Mouse (Mus musculus) embryonic fibroblast, embryonic 13.5 days (primary cell): ENCODE results near the gene Hilpda. TPM values are rescaled to one million over a fixed set of nuclear protein-coding genes. Genes with fewer than 3 reads are reported as not detected.

Source experiments
- H3K27ac ChIP-seq: 2 replicates; pipeline ENCODE4 v1.5.1; 2012; ENCODE audit warnings: low read length, control low read depth, inconsistent platforms; ENCODE audit not compliant: insufficient read depth
- H3K4me1 ChIP-seq: 2 replicates; pipeline ENCODE4 v1.6.1; 2011; ENCODE audit warnings: low read length; ENCODE audit not compliant: control insufficient read depth, insufficient read depth
- H3K4me3 ChIP-seq: 2 replicates; pipeline ENCODE4 v1.5.1; 2011; ENCODE audit warnings: mild to moderate bottlenecking, control low read depth, low read length; ENCODE audit not compliant: insufficient read depth
- CTCF ChIP-seq: IDR thresholded peaks from 2 replicates; pipeline ENCODE4 v1.5.1; 2011; ENCODE audit warnings: mild to moderate bottlenecking, control low read depth, low read length, moderate library complexity, borderline replicate concordance; ENCODE audit not compliant: insufficient read depth
- POLR2A ChIP-seq: IDR thresholded peaks from 2 replicates; pipeline ENCODE4 v1.6.1; 2011; ENCODE audit warnings: low read depth, mild to moderate bottlenecking, control low read depth, low read length, moderate library complexity
- polyA plus RNA-seq: library from polyadenylated mRNA; stranded (reverse); fragments of >200 nt; gene quantifications from 2 replicates; pipeline ENCODE4 v1.2.4, GENCODE M21; 2011; ENCODE audit warnings: low read depth; ENCODE audit not compliant: missing spikeins, insufficient read length

The Hilpda gene
- polyA plus RNA-seq, 1 experiment: 25.3 TPM

DNA sequence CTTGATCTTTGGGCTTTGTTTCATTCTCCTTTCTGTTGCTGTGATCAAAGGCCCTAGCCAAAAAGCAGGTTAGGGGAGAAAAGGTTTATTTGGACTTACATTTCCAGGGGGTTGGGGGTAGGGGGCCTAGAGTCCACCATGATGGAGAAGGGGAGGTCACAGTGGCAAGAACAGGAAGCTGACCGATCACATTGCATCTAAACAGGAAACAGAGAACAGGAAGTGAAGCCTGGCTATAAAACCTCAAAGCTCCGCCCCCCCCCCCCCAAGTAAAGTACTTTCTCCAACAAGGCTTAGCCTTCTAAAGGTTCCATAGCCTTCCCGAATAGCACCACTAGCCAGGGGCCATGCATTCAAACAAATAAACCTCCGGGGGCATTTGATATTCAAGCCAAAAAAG lies 50.4 kb downstream of the Hilpda start:
- TF ChIP-seq CTCF: no peak
- no peak for TF ChIP-seq POLR2A
- H3K4me3 ChIP-seq: no peak overlapping the region
- no peak overlapping the region for H3K27ac ChIP-seq
- H3K4me1 ChIP-seq: peaks cover 11% of the 10 kb centered on the region

Other genes starting within 250 kb of the Hilpda start
- not detected in 2 replicates for gene Lep, start 212.3 kb upstream of the Hilpda start, polyA plus RNA-seq
- gene Rbm28, start 107.5 kb upstream of the Hilpda start, polyA plus RNA-seq: 44.9 and 49.9 TPM in 2 replicates
- 0.16 and 0.33 TPM in 2 replicates for gene Prrt4, start 92.9 kb upstream of the Hilpda start, polyA plus RNA-seq
- 34.4 and 36.5 TPM in 2 replicates for gene Impdh1, start 56.1 kb upstream of the Hilpda start, polyA plus RNA-seq
- gene Fam71f2, start 7.1 kb downstream of the Hilpda start, polyA plus RNA-seq: not detected in 2 replicates
- not detected in 2 replicates for gene Fam71f1, start 46.7 kb downstream of the Hilpda start, polyA plus RNA-seq
- 1,348 and 1,377 TPM in 2 replicates for gene Calu, start 75.6 kb downstream of the Hilpda start, polyA plus RNA-seq
- gene Opn1sw, start 116.0 kb downstream of the Hilpda start, polyA plus RNA-seq: 0.40 and 0.78 TPM in 2 replicates
- gene Ccdc136, start 123.8 kb downstream of the Hilpda start, polyA plus RNA-seq: 25.1 and 26.7 TPM in 2 replicates
- 107 and 151 TPM in 2 replicates for gene Flnc, start 160.8 kb downstream of the Hilpda start, polyA plus RNA-seq
- 131 and 136 TPM in 2 replicates for gene Atp6v1f, start 195.2 kb downstream of the Hilpda start, polyA plus RNA-seq
- not detected in 2 replicates for gene Atp6v1fnb, start 198.9 kb downstream of the Hilpda start, polyA plus RNA-seq
- 5.1 and 7.1 TPM in 2 replicates for gene Kcp, start 235.5 kb downstream of the Hilpda start, polyA plus RNA-seq